Mouse (Mus musculus) MEL (cell line): ENCODE measurements around the gene Khk. TPM values are rescaled to one million over a fixed set of nuclear protein-coding genes. Genes with fewer than 3 reads are reported as not detected.

Source experiments
- DNase-seq: peaks from one replicate; pipeline ENCODE4 v3.0.0; 2011; ENCODE audit warnings: low read depth, low spot score
- H3K27ac ChIP-seq: 2 replicates; pipeline ENCODE4 v1.5.1; 2012; ENCODE audit warnings: low read depth, mild to moderate bottlenecking, control low read depth, low read length, moderate library complexity; ENCODE audit not compliant: control insufficient read depth
- H3K27me3 ChIP-seq, 2 experiments: fragments of 150-350 bp in 1 of 2; sonication (generic) in 1 of 2; 2 replicates each; pipeline ENCODE4 v1.6.1; 2012; ENCODE audit warnings: low read length in 2 of 2, mild to moderate bottlenecking in 2 of 2, improper control_type of control experiment in 1 of 2, moderate library complexity in 1 of 2; ENCODE audit not compliant: insufficient read depth in 2 of 2, control insufficient read depth in 1 of 2
- H3K36me3 ChIP-seq, 2 experiments: 2 replicates each; pipeline ENCODE4 v1.6.1; 2012 to 2014; ENCODE audit warnings: low read length in 2 of 2, improper control_type of control experiment in 1 of 2, inconsistent platforms in 1 of 2, mild to moderate bottlenecking in 1 of 2; ENCODE audit not compliant: insufficient read depth in 2 of 2, control insufficient read depth in 1 of 2
- H3K4me1 ChIP-seq, 2 experiments: fragments of 150-350 bp in 1 of 2; sonication (generic) in 1 of 2; 2 replicates each; pipeline ENCODE4 v1.6.1; 2012; ENCODE audit warnings: low read length in 2 of 2, improper control_type of control experiment in 1 of 2, mild to moderate bottlenecking in 1 of 2; ENCODE audit not compliant: insufficient read depth in 2 of 2, control insufficient read depth in 1 of 2
- H3K4me3 ChIP-seq, 2 experiments: fragments of 150-350 bp in 1 of 2; sonication (generic) in 1 of 2; 2 replicates each; pipeline ENCODE4 v1.5.1; 2012; ENCODE audit warnings: low read depth in 2 of 2, low read length in 2 of 2, mild to moderate bottlenecking in 2 of 2, moderate library complexity in 2 of 2, control low read depth in 1 of 2, improper control_type of control experiment in 1 of 2; ENCODE audit not compliant: control insufficient read depth in 1 of 2, insufficient read depth in 1 of 2
- H3K79me2 ChIP-seq: 2 replicates; pipeline ENCODE4 v1.6.1; 2012; ENCODE audit warnings: mild to moderate bottlenecking, low read length, moderate library complexity; ENCODE audit not compliant: control insufficient read depth, poor library complexity, insufficient read depth
- H3K9ac ChIP-seq: 2 replicates; pipeline ENCODE4 v1.6.1; 2012; ENCODE audit warnings: low read depth, mild to moderate bottlenecking, control low read depth, low read length, moderate library complexity; ENCODE audit not compliant: control insufficient read depth, poor library complexity, severe bottlenecking
- H3K9me3 ChIP-seq: fragments of 150-350 bp; sonication (generic); replicated peaks from 2 replicates; pipeline ENCODE4 v1.6.1; 2012; ENCODE audit warnings: mild to moderate bottlenecking, low read length, improper control_type of control experiment, moderate library complexity; ENCODE audit not compliant: insufficient read depth
- BHLHE40 ChIP-seq: IDR thresholded peaks from 2 replicates; pipeline ENCODE4 v1.6.1; 2012; ENCODE audit warnings: low read depth, mild to moderate bottlenecking, inconsistent platforms, low read length, improper control_type of control experiment, borderline replicate concordance
- CHD1 ChIP-seq: IDR thresholded peaks from 2 replicates; pipeline ENCODE4 v1.6.1; 2012; ENCODE audit warnings: low read depth, mild to moderate bottlenecking, inconsistent platforms, low read length, improper control_type of control experiment
- CHD2 ChIP-seq: IDR thresholded peaks from 2 replicates; pipeline ENCODE4 v1.6.1; 2011; ENCODE audit warnings: low read length, improper control_type of control experiment
- CTCF ChIP-seq, 3 experiments: IDR thresholded peaks in 2 of 3; conservative IDR thresholded peaks in 1 of 3; 2 replicates each; pipeline ENCODE4 v1.5.1; 2011 to 2012; ENCODE audit warnings: low read length in 3 of 3, low read depth in 2 of 3, mild to moderate bottlenecking in 2 of 3, improper control_type of control experiment in 1 of 3, inconsistent platforms in 1 of 3, mixed read lengths in 1 of 3, moderate library complexity in 1 of 3; ENCODE audit not compliant: control insufficient read depth in 1 of 3, insufficient read depth in 1 of 3, poor library complexity in 1 of 3, severe bottlenecking in 1 of 3
- E2F4 ChIP-seq: IDR thresholded peaks from 2 replicates; pipeline ENCODE4 v1.6.1; 2011; ENCODE audit warnings: low read depth, low read length, improper control_type of control experiment, borderline replicate concordance
- ELF1 ChIP-seq: IDR thresholded peaks from 2 replicates; pipeline ENCODE4 v1.6.1; 2014; ENCODE audit warnings: low read depth, mild to moderate bottlenecking, inconsistent platforms, low read length, improper control_type of control experiment, moderate library complexity
- ETS1 ChIP-seq: IDR thresholded peaks from 2 replicates; pipeline ENCODE4 v1.6.1; 2012; ENCODE audit warnings: low read depth, mild to moderate bottlenecking, inconsistent platforms, low read length, improper control_type of control experiment, moderate library complexity
- GABPA ChIP-seq: IDR thresholded peaks from 2 replicates; pipeline ENCODE4 v1.6.1; 2012; ENCODE audit warnings: low read depth, mild to moderate bottlenecking, inconsistent platforms, low read length, improper control_type of control experiment, moderate library complexity
- KAT2A ChIP-seq: conservative IDR thresholded peaks from 2 replicates; pipeline ENCODE4 v1.6.1; 2012; ENCODE audit warnings: low read depth, low read length, improper control_type of control experiment, inconsistent platforms
- MAZ ChIP-seq: IDR thresholded peaks from 2 replicates; pipeline ENCODE4 v1.6.1; 2012; ENCODE audit warnings: low read depth, mild to moderate bottlenecking, inconsistent platforms, low read length, improper control_type of control experiment
- MXI1 ChIP-seq: IDR thresholded peaks from 2 replicates; pipeline ENCODE4 v1.6.1; 2011; ENCODE audit warnings: mild to moderate bottlenecking, low read depth, low read length, improper control_type of control experiment
- MYB ChIP-seq: IDR thresholded peaks from 2 replicates; pipeline ENCODE4 v1.6.1; 2011; ENCODE audit warnings: mild to moderate bottlenecking, low read depth, low read length, improper control_type of control experiment
- MYC ChIP-seq: IDR thresholded peaks from 2 replicates; pipeline ENCODE4 v1.6.1; 2011; ENCODE audit warnings: low read depth, mild to moderate bottlenecking, low read length, improper control_type of control experiment, moderate library complexity
- NELFE ChIP-seq: IDR thresholded peaks from 2 replicates; pipeline ENCODE4 v1.6.1; 2011; ENCODE audit warnings: low read depth, low read length, improper control_type of control experiment
- NRF1 ChIP-seq: IDR thresholded peaks from 2 replicates; pipeline ENCODE4 v1.6.1; 2014; ENCODE audit warnings: low read depth, mild to moderate bottlenecking, inconsistent platforms, low read length, improper control_type of control experiment, moderate library complexity; ENCODE audit not compliant: poor library complexity, insufficient read depth, severe bottlenecking
- POLR2A ChIP-seq, 2 experiments: IDR thresholded peaks; 2 replicates each; pipeline ENCODE4 v1.6.1; 2011 to 2012; ENCODE audit warnings: low read length in 2 of 2, mild to moderate bottlenecking in 2 of 2, control low read depth in 1 of 2, improper control_type of control experiment in 1 of 2, low read depth in 1 of 2, moderate library complexity in 1 of 2; ENCODE audit not compliant: control insufficient read depth in 1 of 2, insufficient read depth in 1 of 2, poor library complexity in 1 of 2
- RAD21 ChIP-seq: IDR thresholded peaks from 2 replicates; pipeline ENCODE4 v1.6.1; 2011; ENCODE audit warnings: mild to moderate bottlenecking, low read depth, low read length, improper control_type of control experiment
- SIN3A ChIP-seq: IDR thresholded peaks from 2 replicates; pipeline ENCODE4 v1.6.1; 2012; ENCODE audit warnings: low read length, improper control_type of control experiment, inconsistent platforms
- SMC3 ChIP-seq: IDR thresholded peaks from 2 replicates; pipeline ENCODE4 v1.6.1; 2011; ENCODE audit warnings: low read depth, low read length, improper control_type of control experiment
- TCF12 ChIP-seq: IDR thresholded peaks from 2 replicates; pipeline ENCODE4 v1.6.1; 2014; ENCODE audit warnings: low read depth, mild to moderate bottlenecking, inconsistent platforms, low read length, improper control_type of control experiment, moderate library complexity
- ZC3H11A ChIP-seq: IDR thresholded peaks from 2 replicates; pipeline ENCODE4 v1.6.1; 2012; ENCODE audit warnings: low read depth, mild to moderate bottlenecking, inconsistent platforms, low read length, improper control_type of control experiment
- ZMIZ1 ChIP-seq: IDR thresholded peaks from 2 replicates; pipeline ENCODE4 v1.6.1; 2012; ENCODE audit warnings: low read depth, mild to moderate bottlenecking, inconsistent platforms, low read length, improper control_type of control experiment, moderate library complexity
- ZNF384 ChIP-seq: IDR thresholded peaks from 2 replicates; pipeline ENCODE4 v1.6.1; 2012; ENCODE audit warnings: low read depth, mild to moderate bottlenecking, inconsistent platforms, low read length, improper control_type of control experiment
- polyA plus RNA-seq, 2 experiments: library from polyadenylated mRNA; stranded (reverse) in 1 of 2; unstranded in 1 of 2; fragments of >175 nt in 1 of 2; fragments of >200 nt in 1 of 2; gene quantifications; 2 replicates each; pipeline versions ENCODE4 v1.2.1 to v1.2.4; 2012; ENCODE audit warnings: low replicate concordance in 2 of 2, low read depth in 1 of 2; ENCODE audit not compliant: insufficient read length in 2 of 2, insufficient read depth in 1 of 2, missing spikeins in 1 of 2
- total RNA-seq: library from RNA; depleted of rRNA; stranded (reverse); fragments of 300-350 nt; gene quantifications from 2 replicates; pipeline ENCODE4 v1.2.3, GENCODE M21; 2012

Gene Khk
- total and polyA plus RNA-seq, 3 experiments = 308 to 461 TPM; not detected in 1

DNA sequence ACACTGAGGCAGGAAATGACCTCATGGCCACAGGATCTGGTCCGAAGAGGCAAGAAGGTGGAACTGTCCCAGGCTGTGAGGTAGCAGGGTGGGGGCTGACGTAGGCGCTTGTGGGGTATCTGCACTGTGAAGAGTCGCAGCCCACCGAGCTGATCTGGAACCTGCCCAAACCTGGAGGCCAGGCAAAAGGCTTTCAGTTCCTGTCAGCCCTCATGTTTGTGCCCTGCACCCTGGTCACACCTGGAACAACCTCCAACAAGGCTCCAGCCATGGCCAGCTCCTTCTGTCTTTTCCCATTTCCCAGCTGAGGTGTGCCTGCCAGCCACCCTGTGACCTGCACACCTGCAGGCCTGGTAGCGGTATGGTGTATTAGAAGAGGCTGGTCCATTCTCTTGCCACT, 36.7 kb downstream of the Khk start:
- no peaks in the 10 kb centered on the region for H3K27me3 ChIP-seq
- no peak for DNase-seq
- no peak overlapping the region for H3K4me3 ChIP-seq
- H3K36me3 ChIP-seq = peaks cover 4 to 31% of the 10 kb centered on the region in 2 experiments; a peak in 3 of 4 replicates
- no peak overlapping the region for H3K9ac ChIP-seq
- no peak overlapping the region for H3K27ac ChIP-seq
- peaks cover 5 to 32% of the 10 kb centered on the region in 2 experiments for H3K4me1 ChIP-seq
- 0 out of 4 replicates have a peak, but pooled peaks of 1 of the 2 experiments have one; percentile 2 for TF ChIP-seq POLR2A (IDR thresholded peaks at IDR 0.05; ENCODE audit: control insufficient read depth in 1 of 2, insufficient read depth in 1 of 2, low read depth in 1 of 2, low read length in 2 of 2, poor library complexity in 1 of 2)
- TF ChIP-seq ETS1 = no peak
- H3K9me3 ChIP-seq = no peaks in the 10 kb centered on the region
- H3K79me2 ChIP-seq = peaks cover 25% of the 10 kb centered on the region

GRCm38 (mm10) chr5:30959198-30959854, 38.1 kb downstream of the Khk start:
- no peak for DNase-seq
- peak overlapping the region; percentile 70 to 96 for H3K4me3 ChIP-seq
- H3K9me3 ChIP-seq = no peaks in the 10 kb centered on the region
- no peak overlapping the region for H3K27ac ChIP-seq
- H3K4me1 ChIP-seq = peaks cover 5 to 32% of the 10 kb centered on the region in 2 experiments
- H3K27me3 ChIP-seq = no peaks in the 10 kb centered on the region
- H3K9ac ChIP-seq = peak overlapping the region; percentile 94
- H3K36me3 ChIP-seq = peaks cover 4 to 31% of the 10 kb centered on the region in 2 experiments; a peak in 3 of 4 replicates
- peaks cover 25% of the 10 kb centered on the region for H3K79me2 ChIP-seq
- TF ChIP-seq CTCF (IDR thresholded peaks at IDR 0.05 in 2 of 3, conservative IDR thresholded peaks at IDR 0.05 in 1 of 3; ENCODE audit: control insufficient read depth in 1 of 3, insufficient read depth in 1 of 3, low read depth in 2 of 3, low read length in 3 of 3, poor library complexity in 1 of 3, severe bottlenecking in 1 of 3) = no peak
- TF ChIP-seq CHD2 = no peak
- TF ChIP-seq POLR2A (IDR thresholded peaks at IDR 0.05; ENCODE audit: control insufficient read depth in 1 of 2, insufficient read depth in 1 of 2, low read depth in 1 of 2, low read length in 2 of 2, poor library complexity in 1 of 2) = no peak
- no peak for TF ChIP-seq E2F4
- no peak for TF ChIP-seq ETS1
- TF ChIP-seq NRF1 = peak; percentile 18; the same call in 1 of the 2 replicates
- TF ChIP-seq CHD1 = peak; percentile 92; the same call in 1 of the 2 replicates
- TF ChIP-seq ZMIZ1 = no peak
- no peak for TF ChIP-seq BHLHE40
- no peak for TF ChIP-seq GABPA
- TF ChIP-seq ELF1 = no peak
- no peak for TF ChIP-seq RAD21

- Histone ChIP-seq H3K4me1 (peaks cover 5 to 32% of the 10 kb centered on the region in 2 experiments), H3K27ac (peak within 1 kb of the TSS; percentile 78)
- TF ChIP-seq TCF12 (peak; percentile 74; the same call in 1 of the 2 replicates), NRF1 (peak; percentile 100), MYB (no peak), ZC3H11A (no peak), POLR2A (IDR thresholded peaks at IDR 0.05; ENCODE audit: control insufficient read depth in 1 of 2, insufficient read depth in 1 of 2, low read depth in 1 of 2, low read length in 2 of 2, poor library complexity in 1 of 2) (peak; percentile 90 to 97), E2F4 (no peak), ZNF384 (no peak), SMC3 (no peak), MXI1 (peak; percentile 64), MYC (0 out of 2 replicates have a peak, but pooled peaks have one; percentile 42), SIN3A (peak; percentile 92), MAZ (no peak), ELF1 (peak; percentile 89), KAT2A (peak; percentile 93), NELFE (peak; percentile 99)
Observed at GRCm38 (mm10) chr5:30959966-30960501, 38.8 kb downstream of the Khk start, which contains the start of gene Preb. Gene Preb (minus strand): TSS chr5:30960361.

More at GRCm38 (mm10) chr5:30959966-30960501, 38.8 kb downstream of the Khk start, which contains the start of gene Preb:
- Histone ChIP-seq H3K36me3 (peaks cover 4 to 31% of the 10 kb centered on the region in 2 experiments; a peak in 3 of 4 replicates), H3K4me3 (peak within 1 kb of the TSS; percentile 70 to 96), H3K9ac (peak within 1 kb of the TSS; percentile 94), H3K79me2 (peaks cover 25% of the 10 kb centered on the region), H3K27me3 (no peaks in the 10 kb centered on the region), H3K9me3 (no peaks in the 10 kb centered on the region)
- peak; percentile 99 for DNase-seq
